Mouse (Mus musculus) spleen, adult 2 months (tissue): ENCODE measurements at regions not wholly inside any gene's neighbourhood (a gene's known extent, or its start where the extent isn't known, plus 50 kb on each side); places are given as distances from the start of the nearest gene placed in this dataset.

ENCODE experiments used
- DNase-seq, 2 experiments: peaks; one replicate each; pipeline versions ENCODE4 v3.0.0 to v3.0.0-alpha.2; 2012 to 2021; ENCODE audit warnings: low spot score in 2 of 2, low read depth in 1 of 2
- H3K27ac ChIP-seq: fragments of 200-500 bp; 2 replicates; pipeline ENCODE4 v1.5.1; 2012; ENCODE audit warnings: low read length, inconsistent platforms; ENCODE audit not compliant: insufficient read depth
- H3K27me3 ChIP-seq: fragments of 200-500 bp; 2 replicates; pipeline ENCODE4 v1.6.1; 2012; ENCODE audit warnings: mild to moderate bottlenecking, moderate library complexity, low read length, inconsistent platforms; ENCODE audit not compliant: control insufficient read depth, insufficient read depth
- H3K36me3 ChIP-seq: fragments of 200-500 bp; 2 replicates; pipeline ENCODE4 v1.6.1; 2012; ENCODE audit warnings: mild to moderate bottlenecking, low read length, inconsistent platforms; ENCODE audit not compliant: control insufficient read depth, insufficient read depth
- H3K4me1 ChIP-seq: fragments of 200-500 bp; 2 replicates; pipeline ENCODE4 v1.6.1; 2011; ENCODE audit warnings: inconsistent platforms; ENCODE audit not compliant: control insufficient read depth, insufficient read depth, insufficient read length
- H3K4me3 ChIP-seq: fragments of 200-500 bp; 2 replicates; pipeline ENCODE4 v1.5.1; 2011; ENCODE audit warnings: mild to moderate bottlenecking, inconsistent platforms; ENCODE audit not compliant: insufficient read depth, insufficient read length; ENCODE audit errors: extremely low read depth
- CTCF ChIP-seq: fragments of 200-500 bp; IDR thresholded peaks from 2 replicates; pipeline ENCODE4 v1.5.1; 2011; ENCODE audit warnings: mild to moderate bottlenecking, inconsistent platforms; ENCODE audit not compliant: insufficient read depth, insufficient read length, insufficient replicate concordance; ENCODE audit errors: extremely low read depth
- POLR2A ChIP-seq: fragments of 200-500 bp; IDR thresholded peaks from 2 replicates; pipeline ENCODE4 v1.6.1; 2011; ENCODE audit warnings: low read depth, low read length, inconsistent platforms
- WGBS: fragments of 180-500 bp; shearing (Covaris S2); methylation state at CpG from one replicate; pipeline ENCODE4 v1.1.7; 2018; 5-methylcytosine and 5-hydroxymethylcytosine counted together

DNA sequence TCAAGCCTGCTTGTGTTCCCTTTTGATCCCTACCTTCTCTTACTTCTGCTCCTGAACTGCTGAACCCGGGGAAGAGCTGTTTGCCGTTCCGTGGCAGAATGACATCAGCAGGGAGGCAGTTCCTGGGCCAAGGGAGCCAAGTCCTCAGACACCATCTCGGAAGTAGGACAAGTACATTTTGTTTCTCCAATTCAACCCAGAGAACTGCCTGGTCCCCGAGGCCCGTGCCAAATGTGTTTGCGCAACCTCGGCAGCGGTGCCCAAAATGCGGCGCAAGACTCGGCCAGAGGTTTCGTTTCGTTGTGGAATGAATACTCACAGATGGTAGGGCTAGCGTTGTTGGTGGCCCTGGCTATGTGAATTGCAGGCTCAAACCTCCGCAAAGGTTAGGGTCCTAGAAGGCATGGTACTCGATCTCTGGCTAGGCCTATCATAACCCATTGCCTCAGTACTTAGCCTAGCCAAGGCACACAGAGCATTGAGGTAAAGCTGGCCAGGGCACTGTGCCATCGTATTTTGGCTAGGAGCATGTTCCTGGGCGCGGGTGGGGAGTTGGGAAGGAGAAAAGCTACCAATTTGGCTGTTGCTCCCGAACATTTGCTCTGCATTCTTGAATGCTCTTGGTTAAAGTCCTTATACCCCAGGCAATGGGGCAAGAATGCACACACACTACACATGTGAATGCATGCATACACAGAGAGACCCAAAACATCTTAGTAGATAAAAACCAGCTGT, 333.0 kb downstream of the Foxo1 start:
- no peak for TF ChIP-seq CTCF
- TF ChIP-seq POLR2A: no peak
- no peaks in the 10 kb centered on the region for H3K4me1 ChIP-seq
- no peak overlapping the region for H3K4me3 ChIP-seq
- H3K27me3 ChIP-seq: no peaks in the 10 kb centered on the region
- H3K27ac ChIP-seq: no peak overlapping the region
- no peaks in the 10 kb centered on the region for H3K36me3 ChIP-seq
- no peak for DNase-seq
- 91% methylated on average over 21 of the region's 21 CpGs for WGBS

DNA sequence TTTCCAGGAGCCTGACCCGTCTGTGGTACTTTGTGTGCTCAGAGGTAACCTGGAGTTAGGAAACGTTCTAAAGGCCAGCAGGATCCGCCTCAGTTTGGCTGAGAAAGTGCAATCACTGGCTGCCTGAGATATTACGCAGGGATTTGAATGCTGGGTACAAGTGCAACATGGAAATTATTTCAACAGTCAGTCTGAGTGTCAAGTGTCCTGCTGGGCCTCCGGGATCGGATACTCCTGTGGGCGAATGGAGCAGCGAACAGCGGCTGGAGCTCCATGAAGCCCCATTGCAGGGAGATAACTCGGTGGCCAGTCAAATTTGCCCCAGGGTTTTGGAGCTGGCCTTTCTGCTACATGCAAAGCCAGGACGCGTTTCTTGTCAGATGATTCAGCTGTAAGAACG, 332.4 kb downstream of the Foxo1 start:
- no peak for DNase-seq
- no peaks in the 10 kb centered on the region for H3K27me3 ChIP-seq
- TF ChIP-seq CTCF: no peak
- no peak for TF ChIP-seq POLR2A
- H3K36me3 ChIP-seq: no peaks in the 10 kb centered on the region
- 93% methylated on average over 13 of the region's 13 CpGs for WGBS
- H3K4me1 ChIP-seq: no peaks in the 10 kb centered on the region
- H3K27ac ChIP-seq: no peak overlapping the region
- no peak overlapping the region for H3K4me3 ChIP-seq

DNA sequence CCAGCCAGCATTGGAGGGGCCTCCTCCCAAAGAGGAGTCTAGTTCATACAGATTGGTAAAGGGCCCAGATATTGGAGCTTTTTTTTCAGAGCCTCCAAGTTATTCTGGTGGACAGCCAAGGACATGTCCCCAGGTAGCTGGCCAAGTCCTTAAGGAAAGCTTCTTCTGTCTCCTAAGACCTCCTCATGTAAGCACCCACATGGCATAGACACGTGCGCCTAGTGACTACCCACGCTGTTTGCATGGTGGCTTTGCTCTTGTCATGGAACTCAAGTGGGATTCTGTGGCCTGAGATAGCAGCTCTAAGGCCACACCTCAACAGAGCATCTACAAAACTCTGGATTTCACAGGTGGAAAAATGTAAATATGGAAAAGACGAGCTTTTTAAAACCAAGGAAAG, 332.0 kb downstream of the Foxo1 start:
- Histone ChIP-seq H3K27ac (no peak overlapping the region), H3K27me3 (no peaks in the 10 kb centered on the region), H3K4me1 (no peaks in the 10 kb centered on the region), H3K4me3 (no peak overlapping the region), H3K36me3 (no peaks in the 10 kb centered on the region)
- 93% methylated on average over 4 of the region's 4 CpGs for WGBS
- DNase-seq: no peak
- TF ChIP-seq POLR2A (no peak), CTCF (no peak)

DNA sequence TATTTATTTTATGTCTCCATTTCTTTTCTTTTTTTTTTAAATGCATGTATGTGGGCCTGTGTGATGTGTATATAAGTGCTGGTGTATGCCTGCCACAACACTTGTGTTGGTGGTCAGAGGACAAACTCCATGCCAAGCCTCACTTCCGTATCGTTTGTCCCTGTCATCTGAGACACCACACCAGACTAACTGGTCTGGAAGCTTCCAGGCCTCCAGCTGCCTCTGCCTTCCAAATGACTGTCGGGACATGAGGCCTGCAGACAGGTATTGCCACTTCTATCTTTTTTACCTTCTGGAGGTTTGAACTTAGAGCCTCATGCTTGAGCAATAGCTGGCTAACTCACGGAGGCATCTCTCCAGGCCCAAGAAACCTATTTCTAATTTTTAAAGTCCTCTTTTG, 318.3 kb downstream of the Foxo1 start:
- Histone ChIP-seq H3K4me3 (no peak overlapping the region), H3K27me3 (no peaks in the 10 kb centered on the region), H3K36me3 (no peaks in the 10 kb centered on the region), H3K27ac (no peak overlapping the region), H3K4me1 (no peaks in the 10 kb centered on the region)
- TF ChIP-seq CTCF: no peak
- TF ChIP-seq POLR2A: no peak
- 94% methylated on average over 4 of the region's 4 CpGs for WGBS
- no peak for DNase-seq

DNA sequence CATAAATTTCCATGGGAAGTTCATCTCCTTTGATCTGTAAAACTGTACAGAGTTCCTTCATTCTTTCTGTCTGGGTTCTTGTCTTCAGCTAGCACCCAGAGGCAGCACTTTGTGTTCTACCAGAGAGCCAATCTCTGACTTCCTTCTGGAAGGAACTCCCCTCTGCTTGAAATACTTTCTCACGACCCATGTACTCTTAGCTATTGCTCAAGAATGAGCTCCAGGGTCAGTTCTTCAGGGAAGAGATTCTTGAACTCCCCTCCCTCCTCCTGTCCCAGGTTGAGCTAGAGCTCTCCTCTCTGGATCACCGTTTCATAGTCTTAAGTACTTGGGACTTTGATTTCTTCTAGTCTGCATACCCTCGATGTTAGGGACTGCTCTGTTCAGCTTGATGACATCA, 311.8 kb downstream of the Foxo1 start:
- Histone ChIP-seq H3K36me3 (no peaks in the 10 kb centered on the region), H3K4me1 (peaks cover 3% of the 10 kb centered on the region; the same call in 1 of the 2 replicates), H3K4me3 (no peak overlapping the region), H3K27me3 (no peaks in the 10 kb centered on the region), H3K27ac (no peak overlapping the region)
- no peak for TF ChIP-seq POLR2A
- TF ChIP-seq CTCF: no peak
- WGBS: 64% methylated on average over 3 of the region's 3 CpGs
- no peak for DNase-seq

DNA sequence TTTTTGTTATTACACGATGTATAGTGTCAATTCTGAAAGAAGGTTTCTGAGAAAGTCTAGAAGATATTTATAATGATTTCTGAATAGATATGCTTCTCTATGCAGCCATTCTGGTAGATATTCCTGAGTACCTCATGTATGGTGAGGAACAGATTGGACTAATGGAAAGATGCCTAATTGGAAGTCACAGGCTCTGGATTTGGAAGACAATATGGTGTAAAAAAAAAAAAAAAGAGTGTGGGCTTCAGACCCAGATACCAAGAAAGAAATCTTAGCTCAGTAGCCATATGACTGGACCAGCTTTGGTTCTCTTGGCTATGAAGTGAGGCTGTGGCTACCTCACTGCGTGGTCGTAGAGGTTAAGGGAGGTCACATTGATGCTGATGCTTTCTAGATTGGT, 311.0 kb downstream of the Foxo1 start:
- Histone ChIP-seq H3K4me3 (no peak overlapping the region), H3K4me1 (peaks cover 8% of the 10 kb centered on the region; the same call in 1 of the 2 replicates), H3K27ac (no peak overlapping the region), H3K36me3 (no peaks in the 10 kb centered on the region), H3K27me3 (no peaks in the 10 kb centered on the region)
- TF ChIP-seq POLR2A (no peak), CTCF (no peak)
- 96% methylated on average over 3 of the region's 3 CpGs for WGBS
- DNase-seq: no peak

DNA sequence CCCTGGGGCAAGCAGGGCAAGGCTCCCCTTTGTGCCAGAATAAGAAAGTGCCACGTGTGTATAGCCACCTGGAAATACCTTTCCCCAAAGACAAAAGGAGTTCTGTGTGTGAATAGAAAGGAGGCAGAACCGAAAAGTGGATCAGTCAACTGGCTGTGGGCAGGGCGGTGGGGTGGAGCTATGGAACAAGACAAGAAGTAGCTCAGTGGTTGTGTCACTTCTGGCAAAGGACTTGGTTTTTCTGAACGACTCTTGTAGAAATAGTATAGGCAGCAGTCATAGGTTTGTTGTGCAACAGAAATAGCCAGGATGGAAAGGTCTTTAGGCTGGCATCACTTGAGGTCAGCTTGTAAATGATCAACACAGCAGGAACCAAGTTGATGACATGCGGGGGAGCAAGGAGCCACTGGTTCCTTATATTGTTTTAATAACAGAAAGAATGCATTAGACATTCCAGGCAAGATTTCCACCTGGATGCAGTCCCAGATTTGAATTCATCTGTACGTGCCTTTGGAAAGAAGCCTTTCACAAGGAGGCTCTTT, 308.6 kb downstream of the Foxo1 start:
- no peaks in the 10 kb centered on the region for H3K27me3 ChIP-seq
- peaks cover 17% of the 10 kb centered on the region; the same call in 1 of the 2 replicates for H3K4me1 ChIP-seq
- TF ChIP-seq POLR2A: no peak
- TF ChIP-seq CTCF: no peak
- H3K4me3 ChIP-seq: no peak overlapping the region
- DNase-seq: no peak
- 85% methylated on average over 6 of the region's 6 CpGs for WGBS
- H3K36me3 ChIP-seq: no peaks in the 10 kb centered on the region
- H3K27ac ChIP-seq: no peak overlapping the region
